Mouse (Mus musculus) cortical plate, adult 2 months (tissue): ENCODE results near the gene Mesp1.

ENCODE experiments used
- CTCF ChIP-seq: fragments of 200-500 bp; IDR thresholded peaks from 2 replicates; pipeline ENCODE4 v1.5.1; 2011; ENCODE audit warnings: mild to moderate bottlenecking, control low read depth, low read length; ENCODE audit not compliant: insufficient read depth; ENCODE audit errors: extremely low read depth
- POLR2A ChIP-seq: fragments of 200-500 bp; IDR thresholded peaks from 2 replicates; pipeline ENCODE4 v1.6.1; 2011; ENCODE audit warnings: mild to moderate bottlenecking, low read length, control low read depth; ENCODE audit not compliant: insufficient read depth; ENCODE audit errors: extremely low read depth

GRCm38 (mm10) chr7:79831145-79831544, 37.6 kb upstream of the Mesp1 start:
- TF ChIP-seq CTCF (no peak), POLR2A (no peak)
